Mouse (Mus musculus) inflammation-experienced regulatory T-cells, adult 16 weeks (primary cell): ENCODE measurements around the gene Tmem123. TPM values are rescaled to one million over a fixed set of nuclear protein-coding genes. Genes with fewer than 3 reads are reported as not detected.

Experiments used
- polyA plus RNA-seq: library from polyadenylated mRNA; unstranded; fragments of 100-300 nt; shearing (Covaris generic); gene quantifications from one replicate; pipeline ENCODE4 v1.2.1, GENCODE M21; 2017

The Tmem123 gene
- 94.3 TPM for polyA plus RNA-seq

DNA sequence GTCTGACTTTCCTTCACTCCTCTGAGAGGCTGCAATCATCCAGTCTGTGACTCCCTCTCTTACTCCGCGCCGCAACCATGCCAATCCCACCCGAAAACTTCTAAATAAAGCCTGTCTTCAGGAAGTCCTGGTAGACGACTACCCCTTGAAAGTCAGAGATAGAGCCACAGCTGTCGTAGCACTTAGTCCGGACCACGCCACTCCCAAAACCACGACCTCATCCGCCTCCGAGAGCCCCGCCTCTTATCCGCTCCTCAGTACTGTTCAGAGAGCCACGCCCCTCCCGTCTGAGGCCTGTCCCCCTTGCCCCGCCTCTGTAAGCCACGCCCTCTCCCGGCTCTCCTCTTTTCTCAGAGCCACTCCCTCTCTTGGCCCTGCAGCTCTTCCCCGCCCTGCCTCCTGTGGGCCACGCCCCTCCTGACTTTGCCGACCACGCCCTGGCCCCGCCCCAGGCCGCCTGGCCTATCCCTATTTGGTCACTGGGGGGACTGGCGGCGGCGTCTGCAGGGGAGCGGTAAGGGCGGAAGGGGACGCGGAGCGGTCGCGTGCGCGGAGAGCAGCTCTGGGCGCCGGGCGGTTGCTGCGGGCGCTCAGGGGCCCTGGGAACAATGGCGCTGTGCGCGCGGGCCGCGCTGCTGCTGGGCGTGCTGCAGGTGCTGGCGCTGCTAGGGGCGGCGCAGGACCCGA is at the start of gene Tmem123:
Gene Tmem123, plus strand, starts transcription at position 428 of the 687 bp plus-strand sequence.

DNA sequence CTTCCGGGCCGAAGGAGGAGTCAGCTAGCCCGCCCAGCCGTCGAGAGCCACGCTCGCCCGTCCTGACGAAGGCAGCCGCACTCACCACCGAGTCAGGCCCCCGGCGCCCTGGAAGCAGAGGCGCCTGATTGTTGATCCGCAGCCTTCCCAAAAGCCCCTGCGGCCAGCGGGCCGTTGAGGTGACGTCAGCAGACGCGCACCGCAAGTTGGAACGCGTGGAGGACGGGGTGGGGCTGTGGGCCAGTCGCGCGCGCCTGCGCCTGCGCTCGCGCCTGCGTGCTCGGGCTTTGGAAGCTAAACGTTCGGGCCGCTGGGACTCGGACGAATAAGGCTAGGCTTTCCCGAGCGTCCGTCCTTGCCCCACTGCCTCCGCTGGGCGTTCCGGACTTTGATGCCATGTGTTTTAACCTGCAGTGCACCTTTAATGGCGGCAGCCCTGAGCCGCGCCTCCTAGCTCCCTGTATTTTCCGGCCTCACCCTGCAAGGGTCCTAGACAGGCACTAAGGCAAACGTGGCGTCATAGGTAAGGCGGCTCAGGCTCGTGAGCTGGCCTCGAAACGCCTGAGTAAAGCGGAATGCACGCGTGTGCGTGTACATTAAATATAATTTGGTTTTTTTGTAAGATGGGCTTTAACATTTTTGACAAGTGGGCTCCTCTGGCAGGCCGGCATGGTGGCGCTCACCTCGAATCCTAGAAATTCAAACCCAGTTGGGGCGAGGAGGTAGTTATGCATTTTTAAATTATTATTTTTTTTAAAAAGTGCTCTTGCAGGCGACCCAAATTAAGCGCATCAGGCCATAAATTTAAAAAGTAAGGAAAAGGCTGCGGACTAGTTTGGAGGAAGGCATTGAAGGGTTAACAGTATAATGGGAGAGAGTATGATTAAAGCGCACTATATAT is 73.3 kb downstream of the Tmem123 start, which contains the start of gene Birc2:
Gene Birc2, minus strand, starts transcription at position 160 of the 901 bp plus-strand sequence.

Other genes with a start within 250 kb of the Tmem123 start
- not detected for gene Mmp8, start 205.6 kb upstream of the Tmem123 start, polyA plus RNA-seq
- gene Mmp27, start 192.6 kb upstream of the Tmem123 start, polyA plus RNA-seq: 0.16 TPM
- gene Mmp20, start 135.8 kb upstream of the Tmem123 start, polyA plus RNA-seq: not detected
- gene Mmp7, start 72.0 kb upstream of the Tmem123 start, polyA plus RNA-seq: not detected
- gene Birc2, start 73.0 kb downstream of the Tmem123 start, polyA plus RNA-seq: 161 TPM
- gene Birc3, start 109.1 kb downstream of the Tmem123 start, polyA plus RNA-seq: 142 TPM
- gene Yap1, start 240.6 kb downstream of the Tmem123 start, polyA plus RNA-seq: not detected